17 mouse cellular contexts compared by ENCODE assay signal in genomic region chr4:124808511-124808910, GRCm38 (mm10). TPM values are rescaled to one million over a fixed set of nuclear protein-coding genes. Genes with fewer than 3 reads are reported as not detected.
A peak's percentile ranks its signal among the peaks of the same experiment; 100 is the strongest.
DNase-seq lines count a peak whose midpoint lies in the region; ATAC-seq and TF ChIP-seq lines count a peak whose summit lies in the region.
"Had no signal": no experiment of that assay in that cellular context is flagged by ENCODE, and none has a peak within 500 bp of the region (broad histone marks: within the 10 kb centered on the region; RNA-seq: fewer than 3 reads in every experiment).

No protein-coding gene starts in this region.

- peaks cover 16% of the 10 kb centered on the region for H3K4me1 ChIP-seq in heart, embryonic 12.5 days (replicated peaks)
- peaks cover 6% of the 10 kb centered on the region for H3K4me1 ChIP-seq in testis, adult 2 months (ENCODE audit: control insufficient read depth, insufficient read depth, low read length)

- H3K4me2 ChIP-seq in heart, embryonic 12.5 days: peak overlapping the region; percentile 18; the same call in 1 of the 2 replicates
- H3K4me2 ChIP-seq: forebrain, embryonic 15.5 days; lung, embryonic 14.5 days had no signal

- intact Hi-C loops in heart, postnatal 25 days (cut with DNase I): no loop called here

- no peaks in the 10 kb centered on the region for H3K27me3 ChIP-seq in heart, embryonic 12.5 days (replicated peaks)
- H3K27me3 ChIP-seq in testis, adult 2 months (ENCODE audit: control insufficient read depth, insufficient read depth, low read length): no peaks in the 10 kb centered on the region
- H3K27me3 ChIP-seq: forebrain, embryonic 15.5 days had no signal

- DNase-seq in heart, postnatal 25 days (ENCODE audit: low spot score): no peak
- DNase-seq in testis, postnatal 14 days (ENCODE audit: low spot score): no peak
- peak; percentile 36 to 46 for DNase-seq in kidney, postnatal 36 days
- DNase-seq in yolk sac, embryonic 10.5 days (ENCODE audit: low spot score): peak; percentile 44
- DNase-seq in urinary bladder, postnatal 10 days (ENCODE audit: low spot score): no peak
- DNase-seq: cerebellum, adult 2 months; embryo, embryonic 11 days; gastrocnemius, postnatal 14 days; lung, embryonic 14.5 days; thymus, adult 2 months had no signal

- no peaks in the 10 kb centered on the region for H3K9me3 ChIP-seq in heart, embryonic 12.5 days (replicated peaks)
- H3K9me3 ChIP-seq: forebrain, embryonic 15.5 days had no signal

- TF ChIP-seq CTCF in testis, adult 2 months (IDR thresholded peaks at IDR 0.05; ENCODE audit: control insufficient read depth, insufficient read depth, insufficient replicate concordance, low read depth, low read length): no peak

- ATAC-seq in heart, embryonic 12.5 days (ENCODE audit: insufficient number of reproducible peaks, low FRiP score): no peak
- ATAC-seq in frontal cortex, adult (ENCODE audit: low TSS enrichment): no peak
- ATAC-seq: forebrain, embryonic 15.5 days; inflammation-experienced regulatory T-cells, adult 6 months had no signal

- TF ChIP-seq POLR2A in testis, adult 2 months (IDR thresholded peaks at IDR 0.05; ENCODE audit: control insufficient read depth, low read depth, low read length): no peak

- WGBS in heart, embryonic 12.5 days: 52% methylated on average over 5 of the region's 5 CpGs

- no peak overlapping the region for H3K4me3 ChIP-seq in heart, embryonic 12.5 days
- H3K4me3 ChIP-seq in testis, adult 2 months (ENCODE audit: control insufficient read depth, low read depth, low read length): peak overlapping the region; percentile 29; the same call in 1 of the 2 replicates
- H3K4me3 ChIP-seq: forebrain, embryonic 15.5 days had no signal

- peak overlapping the region; percentile 24; the same call in 1 of the 2 replicates for H3K27ac ChIP-seq in heart, embryonic 12.5 days (ENCODE audit: poor library complexity, severe bottlenecking)
- no peak overlapping the region for H3K27ac ChIP-seq in testis, adult 2 months (ENCODE audit: control insufficient read depth, insufficient read depth, low read depth, low read length)
- H3K27ac ChIP-seq: forebrain, embryonic 15.5 days had no signal

- H3K36me3 ChIP-seq in heart, embryonic 12.5 days: peaks cover 50% of the 10 kb centered on the region
- H3K36me3 ChIP-seq in testis, adult 2 months (ENCODE audit: control insufficient read depth, insufficient read depth, low read length): peaks cover 4% of the 10 kb centered on the region

- 0 out of 2 replicates have a peak overlapping the region, but pooled peaks have one; percentile 27 for H3K9ac ChIP-seq in heart, embryonic 12.5 days
- H3K9ac ChIP-seq: forebrain, embryonic 15.5 days; lung, embryonic 14.5 days had no signal

RNA-seq across cellular contexts. Expression of gene Mtf1, which starts 6.6 kb away (rescaled TPM):
- polyA plus RNA-seq in heart, embryonic 12.5 days (2016; fragmentation: Nextera tagmentation; extraction: Ambion mirVana): 9.8 and 11.6 TPM in 2 replicates
- total RNA-seq in heart, postnatal 25 days (2021): 10 to 100 TPM; 13.7 to 16.5 TPM
- polyA plus RNA-seq in testis, adult 2 months (2012; rRNA removed): 61.0 and 64.0 TPM in 2 replicates

RNA-seq across cellular contexts. Expression of gene Yrdc, which starts 42.0 kb away (rescaled TPM):
- 24.4 and 26.0 TPM in 2 replicates for polyA plus RNA-seq in heart, embryonic 12.5 days (2016; fragmentation: Nextera tagmentation; extraction: Ambion mirVana)
- 10 to 100 TPM; 16.1 to 16.6 TPM for total RNA-seq in heart, postnatal 25 days (2021)
- 49.4 and 54.1 TPM in 2 replicates for polyA plus RNA-seq in testis, adult 2 months (2012; rRNA removed)

RNA-seq across cellular contexts. Expression of gene 1110065P20Rik, which starts 42.5 kb away (rescaled TPM):
- polyA plus RNA-seq in heart, embryonic 12.5 days (2016; fragmentation: Nextera tagmentation; extraction: Ambion mirVana): 51.6 and 54.2 TPM in 2 replicates
- 10 to 100 TPM; 21.8 to 23.8 TPM for total RNA-seq in heart, postnatal 25 days (2021)
- 195 and 219 TPM in 2 replicates for polyA plus RNA-seq in testis, adult 2 months (2012; rRNA removed)

RNA-seq across cellular contexts. Expression of gene Maneal, which starts 53.5 kb away (rescaled TPM):
- 0.06 and 0.14 TPM in 2 replicates for polyA plus RNA-seq in heart, embryonic 12.5 days (2016; fragmentation: Nextera tagmentation; extraction: Ambion mirVana)
- under 1 TPM; 0.08 to 0.29 TPM for total RNA-seq in heart, postnatal 25 days (2021)
- polyA plus RNA-seq in testis, adult 2 months (2012; rRNA removed): 0.23 and 0.32 TPM in 2 replicates
- total RNA-seq: hematopoietic stem cell, adult 5-6 weeks; megakaryocyte-erythroid progenitor cell, adult 5-6 weeks had no signal

Comparison
In these comparisons a context has a peak if more than half of its experiments do, and no peak if none do; other contexts are left out.
1. DNase-seq: peak in kidney, postnatal 36 days (2 of 2) and yolk sac, embryonic 10.5 days (single experiment); none in heart, postnatal 25 days (single experiment), testis, postnatal 14 days (single experiment) and urinary bladder, postnatal 10 days (single experiment).